Mouse (Mus musculus) liver, embryonic 16.5 days (tissue): Measurements from ENCODE around the gene Gja8. TPM values are rescaled to one million over a fixed set of nuclear protein-coding genes. Genes with fewer than 3 reads are reported as not detected.

Experiments
- ATAC-seq: fragments of 200-750 bp; cut with Nextera tagmentation; 2 replicates; pipeline ENCODE4 v1.8.0; 2017; ENCODE audit warnings: low read depth, mild to moderate bottlenecking, moderate number of reproducible peaks, moderate library complexity
- H3K27ac ChIP-seq: fragments of 300-500 bp; sonication (generic); 2 replicates; pipeline ENCODE4 v1.5.1; 2014; ENCODE audit warnings: mild to moderate bottlenecking, low read length
- H3K27me3 ChIP-seq: fragments of 300-500 bp; sonication (generic); 2 replicates; pipeline ENCODE4 v1.6.1; 2014; ENCODE audit warnings: low read depth, low read length, mixed read lengths; ENCODE audit not compliant: control insufficient read depth, insufficient read depth
- H3K36me3 ChIP-seq: fragments of 300-500 bp; sonication (generic); 2 replicates; pipeline ENCODE4 v1.6.1; 2014; ENCODE audit warnings: mild to moderate bottlenecking; ENCODE audit not compliant: control insufficient read depth, insufficient read depth
- H3K4me1 ChIP-seq: fragments of 300-500 bp; sonication (generic); 2 replicates; pipeline ENCODE4 v1.6.1; 2014; ENCODE audit warnings: low read depth, low read length, mixed read lengths; ENCODE audit not compliant: control insufficient read depth
- H3K4me2 ChIP-seq: fragments of 300-500 bp; sonication (generic); 2 replicates; pipeline ENCODE4 v1.6.1; 2014; ENCODE audit warnings: low read depth, low read length, mixed read lengths
- H3K4me3 ChIP-seq: fragments of 300-500 bp; sonication (generic); 2 replicates; pipeline ENCODE4 v1.5.1; 2014; ENCODE audit warnings: low read depth, mild to moderate bottlenecking, low read length
- H3K9ac ChIP-seq: fragments of 300-500 bp; sonication (generic); 2 replicates; pipeline ENCODE4 v1.6.1; 2014; ENCODE audit warnings: low read depth, low read length
- H3K9me3 ChIP-seq: fragments of 300-500 bp; sonication (generic); replicated peaks from 2 replicates; pipeline ENCODE4 v1.6.1; 2016; ENCODE audit warnings: low read length; ENCODE audit not compliant: control insufficient read depth
- WGBS: fragments of 180-500 bp; shearing (Covaris S2); extraction: QIAGEN DNeasy Blood & Tissue Kit; methylation state at CpG from one replicate; pipeline ENCODE4 v1.1.7; 2014; ENCODE audit not compliant: insufficient replicate concordance; 5-methylcytosine and 5-hydroxymethylcytosine counted together
- polyA plus RNA-seq: library from polyadenylated mRNA; unstranded; fragments of >200 nt; fragmentation: Nextera tagmentation; extraction: Ambion mirVana; gene quantifications from 2 replicates; pipeline ENCODE4 v1.2.1, GENCODE M21; 2015

Gja8 gene
- polyA plus RNA-seq, 1 experiment from 2014 or later = not detected

DNA sequence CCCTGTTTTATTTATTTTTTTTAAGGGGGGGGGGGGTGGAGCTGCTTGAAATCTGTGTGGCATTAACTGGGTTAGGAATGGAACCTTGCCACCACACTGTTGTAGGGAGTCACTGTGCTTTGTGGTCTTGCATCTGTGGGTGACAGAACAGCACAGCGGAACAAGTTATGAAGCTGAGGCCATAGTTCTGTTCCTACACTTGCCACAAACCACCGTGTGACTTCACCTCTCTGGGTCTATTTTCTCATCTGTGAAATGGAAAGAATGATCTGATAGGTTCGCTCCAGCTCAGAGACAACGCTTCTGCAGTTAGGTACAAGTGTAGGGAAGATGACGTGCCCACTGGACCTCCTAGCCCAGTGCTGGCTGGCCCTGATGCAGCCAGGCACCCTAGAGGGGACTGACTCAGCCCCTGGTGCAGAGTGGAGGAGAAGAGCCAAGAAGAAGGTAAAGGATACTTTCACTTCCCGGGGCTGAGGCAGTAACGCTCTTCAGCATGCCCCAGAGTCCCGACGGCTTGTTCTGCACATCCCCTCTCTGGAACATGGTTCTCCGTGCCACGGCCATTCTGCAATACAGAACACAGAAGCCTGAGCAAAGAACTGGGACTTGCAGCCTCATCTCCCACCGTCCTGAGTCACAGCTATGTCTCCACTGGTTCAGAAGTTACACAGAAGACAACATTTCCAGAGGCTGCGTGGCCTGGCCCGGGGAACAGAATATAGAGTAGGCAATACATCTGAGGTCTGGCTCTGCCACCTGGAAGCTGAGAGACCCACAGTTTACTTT, 43.6 kb downstream of the Gja8 start:
- peaks cover 3% of the 10 kb centered on the region for H3K36me3 ChIP-seq
- no peaks in the 10 kb centered on the region for H3K9me3 ChIP-seq
- no peak overlapping the region for H3K4me2 ChIP-seq
- no peak overlapping the region for H3K27ac ChIP-seq
- H3K27me3 ChIP-seq = no peaks in the 10 kb centered on the region
- no peak for ATAC-seq
- 81% methylated on average over 14 of the region's 14 CpGs for WGBS
- no peak overlapping the region for H3K9ac ChIP-seq
- H3K4me1 ChIP-seq = no peaks in the 10 kb centered on the region
- H3K4me3 ChIP-seq = no peak overlapping the region

DNA sequence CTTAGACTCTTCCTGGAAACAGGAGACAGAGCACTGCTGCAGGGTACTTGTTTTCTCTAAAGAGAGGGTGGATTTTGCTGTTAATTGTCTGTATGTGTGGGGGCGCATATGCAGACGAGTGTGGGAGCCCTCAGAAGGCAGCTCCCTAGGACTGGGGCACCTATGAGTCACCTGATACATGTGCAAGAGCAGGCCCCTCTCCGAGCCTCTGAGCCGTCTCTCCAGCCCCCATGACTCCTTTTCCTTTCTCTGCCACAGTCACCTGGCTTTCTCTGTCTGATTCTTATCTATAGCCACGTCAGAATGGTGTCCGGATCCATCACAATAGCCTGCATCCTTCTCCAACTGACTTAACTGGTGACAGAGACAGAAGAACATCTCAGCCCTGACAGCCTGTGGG, 44.3 kb downstream of the Gja8 start:
- 71% methylated on average over 6 of the region's 6 CpGs for WGBS
- no peak for ATAC-seq
- H3K27ac ChIP-seq = no peak overlapping the region
- no peaks in the 10 kb centered on the region for H3K9me3 ChIP-seq
- H3K36me3 ChIP-seq = peaks cover 3% of the 10 kb centered on the region
- no peak overlapping the region for H3K4me3 ChIP-seq
- no peak overlapping the region for H3K4me2 ChIP-seq
- H3K4me1 ChIP-seq = no peaks in the 10 kb centered on the region
- H3K9ac ChIP-seq = no peak overlapping the region
- no peaks in the 10 kb centered on the region for H3K27me3 ChIP-seq

DNA sequence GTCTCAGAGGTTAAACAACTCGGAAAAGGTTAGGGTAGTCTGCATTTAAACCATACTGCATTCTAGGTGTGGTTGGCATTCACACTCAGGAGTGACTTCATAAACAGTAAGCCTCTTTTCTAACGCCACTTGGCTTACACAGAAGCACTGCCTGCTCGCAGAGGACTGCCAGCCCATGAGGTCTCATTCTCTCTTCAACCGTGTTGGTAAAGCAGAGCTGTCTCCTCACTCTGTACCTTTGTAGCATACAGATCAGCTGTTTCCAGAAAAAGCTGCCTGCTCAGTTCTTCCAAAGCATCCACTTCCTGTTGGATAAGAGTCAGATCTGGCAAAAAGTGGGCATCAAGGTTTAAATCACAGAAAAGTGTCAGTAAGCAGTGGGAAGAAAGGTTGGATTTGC, 45.4 kb downstream of the Gja8 start:
- no peak overlapping the region for H3K27ac ChIP-seq
- H3K9me3 ChIP-seq = no peaks in the 10 kb centered on the region
- H3K4me3 ChIP-seq = no peak overlapping the region
- H3K9ac ChIP-seq = no peak overlapping the region
- no peak for ATAC-seq
- 73% methylated on average over 4 of the region's 4 CpGs for WGBS
- H3K36me3 ChIP-seq = peaks cover 3% of the 10 kb centered on the region
- no peak overlapping the region for H3K4me2 ChIP-seq
- no peaks in the 10 kb centered on the region for H3K27me3 ChIP-seq
- H3K4me1 ChIP-seq = no peaks in the 10 kb centered on the region

DNA sequence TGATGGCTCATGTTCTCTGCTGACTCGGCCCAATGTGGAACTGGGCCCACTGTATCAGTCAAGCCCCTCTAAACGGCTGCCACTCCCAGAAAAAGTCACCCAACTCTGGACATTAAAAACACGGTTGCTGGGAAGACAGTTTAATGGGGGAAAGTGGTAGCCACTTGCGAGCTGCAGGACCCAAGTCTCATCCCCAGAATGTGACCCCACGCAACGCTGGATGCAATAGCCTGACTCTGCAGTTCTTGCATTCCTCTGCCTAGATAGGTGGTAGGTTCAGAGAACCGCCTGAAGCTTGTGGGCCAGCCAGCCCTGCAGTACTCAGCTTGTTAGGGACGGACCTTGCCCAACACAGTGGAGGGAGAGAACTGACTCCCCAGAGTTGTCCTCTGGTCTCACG, 46.3 kb downstream of the Gja8 start:
- H3K36me3 ChIP-seq = peaks cover 3% of the 10 kb centered on the region
- H3K4me1 ChIP-seq = no peaks in the 10 kb centered on the region
- no peak overlapping the region for H3K9ac ChIP-seq
- no peak for ATAC-seq
- no peak overlapping the region for H3K4me2 ChIP-seq
- H3K4me3 ChIP-seq = no peak overlapping the region
- H3K27ac ChIP-seq = no peak overlapping the region
- 77% methylated on average over 9 of the region's 9 CpGs for WGBS
- no peaks in the 10 kb centered on the region for H3K9me3 ChIP-seq
- no peaks in the 10 kb centered on the region for H3K27me3 ChIP-seq

DNA sequence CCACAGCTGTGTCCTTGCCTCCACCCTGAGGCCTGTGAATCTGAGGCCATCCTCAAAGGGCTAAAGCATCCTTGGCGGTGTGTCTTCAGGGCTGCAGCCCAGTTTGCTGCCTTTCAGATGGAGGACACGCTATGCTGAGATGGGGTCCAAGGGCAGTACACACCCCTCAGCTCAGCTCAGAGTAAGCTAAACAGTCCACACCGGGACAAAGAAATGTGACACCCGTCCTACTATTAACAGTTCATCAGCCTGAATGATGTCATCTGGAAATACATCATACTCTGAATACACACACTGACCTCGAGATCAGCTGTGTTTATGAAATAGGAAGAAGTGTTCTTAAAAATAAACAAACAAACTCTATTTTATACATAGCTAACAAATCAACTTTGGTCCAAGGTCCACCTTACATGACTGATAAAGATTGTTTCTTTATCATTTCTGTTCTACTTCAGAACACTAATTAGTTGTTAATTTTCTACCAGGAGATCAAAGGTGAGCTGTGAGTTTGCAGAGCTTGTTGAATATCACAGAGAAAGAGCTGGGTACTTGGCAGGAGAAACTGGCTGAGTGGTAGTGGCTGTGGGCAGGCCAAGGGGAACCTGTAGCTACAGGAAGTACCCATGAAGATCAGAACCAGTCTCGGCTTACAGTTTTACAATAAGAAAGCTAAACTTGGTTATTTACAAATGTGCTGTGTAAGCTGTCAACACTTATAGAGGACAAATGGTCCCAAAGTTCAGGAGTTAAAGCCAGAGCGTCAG, 50.8 kb downstream of the Gja8 start:
- Histone ChIP-seq H3K4me3 (no peak overlapping the region), H3K4me1 (no peaks in the 10 kb centered on the region), H3K27ac (no peak overlapping the region), H3K27me3 (no peaks in the 10 kb centered on the region), H3K9me3 (no peaks in the 10 kb centered on the region), H3K9ac (no peak overlapping the region), H3K36me3 (peaks cover 16% of the 10 kb centered on the region), H3K4me2 (no peak overlapping the region)
- 67% methylated on average over 7 of the region's 7 CpGs for WGBS
- 0 out of 2 replicates have a peak, but pooled peaks have one; percentile 24 for ATAC-seq

DNA sequence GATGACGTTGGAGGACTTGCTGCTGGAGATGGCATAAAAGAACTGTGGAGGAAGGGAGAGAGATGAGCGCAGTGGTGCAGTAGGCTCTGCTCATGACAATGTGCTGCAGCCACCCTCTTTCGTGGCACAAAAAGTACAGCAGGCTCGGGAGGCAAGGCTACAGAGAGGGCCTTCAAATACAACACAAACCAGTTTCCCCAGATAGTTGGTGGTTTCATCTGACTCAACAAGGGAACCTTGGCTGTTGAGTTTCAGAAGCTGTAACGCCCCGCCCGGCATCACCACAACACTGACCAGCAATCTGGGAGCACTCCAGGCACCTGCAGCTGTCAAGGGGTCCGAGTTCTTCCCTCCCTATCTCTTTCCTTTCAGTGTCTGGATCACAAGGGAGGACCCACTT, 53.3 kb downstream of the Gja8 start:
- no peak overlapping the region for H3K4me2 ChIP-seq
- peaks cover 16% of the 10 kb centered on the region for H3K36me3 ChIP-seq
- no peaks in the 10 kb centered on the region for H3K27me3 ChIP-seq
- H3K4me1 ChIP-seq = no peaks in the 10 kb centered on the region
- WGBS = 77% methylated on average over 8 of the region's 8 CpGs
- H3K9ac ChIP-seq = no peak overlapping the region
- no peaks in the 10 kb centered on the region for H3K9me3 ChIP-seq
- H3K4me3 ChIP-seq = no peak overlapping the region
- no peak for ATAC-seq
- H3K27ac ChIP-seq = no peak overlapping the region

DNA sequence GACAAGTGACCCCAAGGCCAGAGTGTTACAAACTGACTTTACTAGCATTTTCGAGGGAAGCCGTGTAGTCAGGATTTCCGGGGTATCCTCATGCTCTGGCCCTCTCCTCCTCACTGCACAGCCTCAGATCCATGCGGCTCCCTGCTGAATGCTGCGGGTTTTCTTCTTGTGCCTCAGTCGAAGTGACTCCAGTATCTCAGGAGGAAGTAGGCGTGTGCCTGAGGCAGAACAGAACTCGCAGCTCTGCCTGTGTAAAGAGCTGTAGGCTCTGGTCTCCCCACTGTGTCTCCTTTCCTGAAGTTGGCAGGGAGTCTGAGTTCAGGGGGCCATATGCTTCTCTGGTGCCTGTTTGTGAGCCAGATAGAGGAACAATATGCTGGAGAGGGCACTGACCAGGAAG, 54.8 kb downstream of the Gja8 start:
- no peaks in the 10 kb centered on the region for H3K27me3 ChIP-seq
- H3K4me1 ChIP-seq = no peaks in the 10 kb centered on the region
- H3K36me3 ChIP-seq = peaks cover 16% of the 10 kb centered on the region
- ATAC-seq = no peak
- H3K9ac ChIP-seq = no peak overlapping the region
- no peak overlapping the region for H3K27ac ChIP-seq
- no peak overlapping the region for H3K4me3 ChIP-seq
- no peak overlapping the region for H3K4me2 ChIP-seq
- WGBS = 68% methylated on average over 8 of the region's 8 CpGs
- no peaks in the 10 kb centered on the region for H3K9me3 ChIP-seq

DNA sequence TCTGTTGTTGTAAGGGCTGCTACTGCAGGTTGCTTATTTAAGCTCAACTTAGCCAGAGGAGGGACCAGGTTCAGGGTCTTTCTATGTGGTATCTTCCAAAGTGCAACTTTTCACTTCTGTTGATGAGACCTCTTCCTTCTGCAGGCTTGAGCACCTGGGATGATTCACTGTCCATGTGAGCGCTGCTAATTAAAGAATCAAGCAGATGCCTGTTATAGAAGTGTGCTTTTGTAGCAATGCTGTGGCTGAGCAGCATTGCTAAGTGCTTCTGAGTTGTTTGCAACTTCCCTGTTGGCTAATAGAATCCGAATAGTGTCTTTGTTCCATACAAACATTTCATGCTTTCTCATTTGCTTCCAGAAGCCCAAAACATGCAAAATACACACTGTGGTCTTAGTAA, 55.5 kb downstream of the Gja8 start:
- no peak for ATAC-seq
- no peaks in the 10 kb centered on the region for H3K9me3 ChIP-seq
- no peaks in the 10 kb centered on the region for H3K27me3 ChIP-seq
- peaks cover 16% of the 10 kb centered on the region for H3K36me3 ChIP-seq
- H3K4me1 ChIP-seq = no peaks in the 10 kb centered on the region
- H3K4me3 ChIP-seq = no peak overlapping the region
- H3K4me2 ChIP-seq = no peak overlapping the region
- 78% methylated on average over 2 of the region's 2 CpGs for WGBS
- H3K27ac ChIP-seq = no peak overlapping the region
- no peak overlapping the region for H3K9ac ChIP-seq

DNA sequence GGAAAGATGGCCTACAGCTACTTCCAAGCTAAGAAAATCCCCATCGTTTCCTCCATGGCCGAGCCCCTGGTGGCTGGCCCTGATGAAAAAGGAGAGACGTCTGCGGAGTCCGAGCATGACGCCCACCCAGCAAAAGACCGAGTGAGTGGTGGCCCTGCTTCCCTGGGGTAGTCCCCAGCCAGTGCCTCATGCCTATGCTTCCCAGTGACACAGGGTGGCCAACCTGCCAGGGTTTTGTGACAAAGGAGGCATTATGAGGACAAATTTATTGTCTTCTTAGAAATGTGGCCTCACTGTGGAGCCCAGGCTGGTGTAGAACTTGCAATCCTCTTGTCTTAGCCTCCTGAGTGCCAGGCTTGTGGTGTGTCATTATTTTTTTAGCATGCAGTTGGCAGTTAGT, 56.7 kb downstream of the Gja8 start:
- Histone ChIP-seq H3K4me3 (no peak overlapping the region), H3K36me3 (peaks cover 16% of the 10 kb centered on the region), H3K9me3 (no peaks in the 10 kb centered on the region), H3K9ac (no peak overlapping the region), H3K27ac (no peak overlapping the region), H3K4me2 (no peak overlapping the region), H3K27me3 (no peaks in the 10 kb centered on the region), H3K4me1 (no peaks in the 10 kb centered on the region)
- no peak for ATAC-seq
- 84% methylated on average over 7 of the region's 7 CpGs for WGBS
